Mouse (Mus musculus): Measurements from ENCODE around the gene Orc1.

- TF ChIP-seq CTCF (IDR thresholded peaks at IDR 0.05; ENCODE audit: insufficient read depth, low read depth, low read length) (no peak), POLR2A (IDR thresholded peaks at IDR 0.05; ENCODE audit: insufficient read depth, low read depth, low read length) (no peak)
Measured at GRCm38 (mm10) chr4:108633703-108634102, 54.5 kb downstream of the Orc1 start.
